Mouse (Mus musculus) lung, adult 10 weeks (tissue): ENCODE measurements around the gene Fam111a. TPM values are rescaled to one million over a fixed set of nuclear protein-coding genes. Genes with fewer than 3 reads are reported as not detected.

Experiments
- polyA plus RNA-seq: library from polyadenylated mRNA; stranded (reverse); fragments of 350-450 nt; fragmentation: Illumina TruSeq; extraction: RNeasy Lipid Tissue Mini Kit (QIAGEN cat#74804); gene quantifications from one replicate; pipeline ENCODE4 v1.2.3, GENCODE M21; 2014; ENCODE audit warnings: low read depth, low replicate concordance; ENCODE audit not compliant: insufficient read depth

Gene Fam111a
- 11.4 TPM for polyA plus RNA-seq

GRCm38 (mm10) chr19:12545440-12545839 is at the start of gene Fam111a:
Gene Fam111a, plus strand, starts transcription at chr19:12545740.

GRCm38 (mm10) chr19:12501370-12502347 is 43.9 kb upstream of the Fam111a start, which contains the start of gene Dtx4:
Gene Dtx4, minus strand, starts transcription at chr19:12501454.

GRCm38 (mm10) chr19:12599674-12600073 is 54.1 kb downstream of the Fam111a start, which contains the start of gene Gm4952:
Gene Gm4952, plus strand, starts transcription at chr19:12599974.

GRCm38 (mm10) chr19:12633176-12633575 is 87.6 kb downstream of the Fam111a start, which contains the start of gene Glyat:
Gene Glyat, plus strand, starts transcription at chr19:12633308.

Other genes with a start within 250 kb of the Fam111a start
- gene Olfr1436, start 246.6 kb upstream of the Fam111a start, polyA plus RNA-seq: not detected
- gene Olfr1437, start 220.6 kb upstream of the Fam111a start, polyA plus RNA-seq: not detected
- gene Olfr1438-ps1, start 209.8 kb upstream of the Fam111a start, polyA plus RNA-seq: not detected
- not detected for gene Olfr1440, start 158.5 kb upstream of the Fam111a start, polyA plus RNA-seq
- gene Olfr1441, start 128.3 kb upstream of the Fam111a start, polyA plus RNA-seq: not detected
- not detected for gene Pfpl, start 117.8 kb upstream of the Fam111a start, polyA plus RNA-seq
- gene Mpeg1, start 85.0 kb upstream of the Fam111a start, polyA plus RNA-seq: 54.1 TPM
- gene Dtx4, start 44.3 kb upstream of the Fam111a start, polyA plus RNA-seq: 8.0 TPM
- gene Gm4952, start 54.2 kb downstream of the Fam111a start, polyA plus RNA-seq: not detected
- not detected for gene Glyat, start 87.6 kb downstream of the Fam111a start, polyA plus RNA-seq
- not detected for gene Olfr1442, start 124.7 kb downstream of the Fam111a start, polyA plus RNA-seq
- gene Olfr1443, start 132.4 kb downstream of the Fam111a start, polyA plus RNA-seq: not detected
- gene Keg1, start 150.0 kb downstream of the Fam111a start, polyA plus RNA-seq: not detected
- 1.2 TPM for gene Cntf, start 219.9 kb downstream of the Fam111a start, polyA plus RNA-seq